Mouse (Mus musculus) spleen, adult 2 months (tissue): Measurements from ENCODE around the gene Pdk3. TPM values are rescaled to one million over a fixed set of nuclear protein-coding genes. Genes with fewer than 3 reads are reported as not detected.

Source experiments
- DNase-seq, 2 experiments: peaks; one replicate each; pipeline versions ENCODE4 v3.0.0 to v3.0.0-alpha.2; 2012 to 2021; ENCODE audit warnings: low spot score in 2 of 2, low read depth in 1 of 2
- H3K27ac ChIP-seq: fragments of 200-500 bp; 2 replicates; pipeline ENCODE4 v1.5.1; 2012; ENCODE audit warnings: low read length, inconsistent platforms; ENCODE audit not compliant: insufficient read depth
- H3K27me3 ChIP-seq: fragments of 200-500 bp; 2 replicates; pipeline ENCODE4 v1.6.1; 2012; ENCODE audit warnings: mild to moderate bottlenecking, moderate library complexity, low read length, inconsistent platforms; ENCODE audit not compliant: control insufficient read depth, insufficient read depth
- H3K36me3 ChIP-seq: fragments of 200-500 bp; 2 replicates; pipeline ENCODE4 v1.6.1; 2012; ENCODE audit warnings: mild to moderate bottlenecking, low read length, inconsistent platforms; ENCODE audit not compliant: control insufficient read depth, insufficient read depth
- H3K4me1 ChIP-seq: fragments of 200-500 bp; 2 replicates; pipeline ENCODE4 v1.6.1; 2011; ENCODE audit warnings: inconsistent platforms; ENCODE audit not compliant: control insufficient read depth, insufficient read depth, insufficient read length
- H3K4me3 ChIP-seq: fragments of 200-500 bp; 2 replicates; pipeline ENCODE4 v1.5.1; 2011; ENCODE audit warnings: mild to moderate bottlenecking, inconsistent platforms; ENCODE audit not compliant: insufficient read depth, insufficient read length; ENCODE audit errors: extremely low read depth
- CTCF ChIP-seq: fragments of 200-500 bp; IDR thresholded peaks from 2 replicates; pipeline ENCODE4 v1.5.1; 2011; ENCODE audit warnings: mild to moderate bottlenecking, inconsistent platforms; ENCODE audit not compliant: insufficient read depth, insufficient read length, insufficient replicate concordance; ENCODE audit errors: extremely low read depth
- POLR2A ChIP-seq: fragments of 200-500 bp; IDR thresholded peaks from 2 replicates; pipeline ENCODE4 v1.6.1; 2011; ENCODE audit warnings: low read depth, low read length, inconsistent platforms
- WGBS: fragments of 180-500 bp; shearing (Covaris S2); methylation state at CpG from one replicate; pipeline ENCODE4 v1.1.7; 2018; 5-methylcytosine and 5-hydroxymethylcytosine counted together
- polyA plus RNA-seq: library from polyadenylated mRNA; depleted of rRNA; stranded (reverse); fragments of >200 nt; gene quantifications from 2 replicates; pipeline ENCODE4 v1.2.3, GENCODE M21; 2012; rRNA removed

The Pdk3 gene
- polyA plus RNA-seq, 1 experiment = 7.3 TPM

- DNase-seq = no peak
- TF ChIP-seq POLR2A = no peak
- TF ChIP-seq CTCF = no peak
- no peaks in the 10 kb centered on the region for H3K27me3 ChIP-seq
- H3K36me3 ChIP-seq = no peaks in the 10 kb centered on the region
- H3K27ac ChIP-seq = no peak overlapping the region
- H3K4me3 ChIP-seq = no peak overlapping the region
- WGBS = 87% methylated on average over 6 of the region's 6 CpGs
- H3K4me1 ChIP-seq = no peaks in the 10 kb centered on the region
Observed at GRCm38 (mm10) chrX:93750566-93750965, 81.4 kb downstream of the Pdk3 start.

- Histone ChIP-seq H3K27ac (no peak overlapping the region), H3K4me3 (no peak overlapping the region), H3K27me3 (no peaks in the 10 kb centered on the region), H3K4me1 (no peaks in the 10 kb centered on the region), H3K36me3 (no peaks in the 10 kb centered on the region)
- DNase-seq = no peak
- 92% methylated on average over 1 of the region's 1 CpGs for WGBS
- no peak for TF ChIP-seq CTCF
- no peak for TF ChIP-seq POLR2A
Observed at GRCm38 (mm10) chrX:93749165-93749564, 82.8 kb downstream of the Pdk3 start.

GRCm38 (mm10) chrX:93732975-93733748 lies 98.8 kb downstream of the Pdk3 start:
- Histone ChIP-seq H3K4me3 (no peak overlapping the region), H3K36me3 (no peaks in the 10 kb centered on the region), H3K27ac (no peak overlapping the region), H3K4me1 (no peaks in the 10 kb centered on the region), H3K27me3 (no peaks in the 10 kb centered on the region)
- no peak for DNase-seq
- no peak for TF ChIP-seq POLR2A
- WGBS = 73% methylated on average over 6 of the region's 6 CpGs

- H3K27me3 ChIP-seq = no peaks in the 10 kb centered on the region
- DNase-seq = no peak
- H3K4me3 ChIP-seq = no peak overlapping the region
- H3K4me1 ChIP-seq = no peaks in the 10 kb centered on the region
- H3K36me3 ChIP-seq = no peaks in the 10 kb centered on the region
- no peak overlapping the region for H3K27ac ChIP-seq
- TF ChIP-seq CTCF = no peak
- TF ChIP-seq POLR2A = no peak
Observed at GRCm38 (mm10) chrX:93732407-93732806, 99.6 kb downstream of the Pdk3 start.

- Histone ChIP-seq H3K36me3 (no peaks in the 10 kb centered on the region), H3K4me3 (no peak overlapping the region), H3K4me1 (no peaks in the 10 kb centered on the region), H3K27me3 (no peaks in the 10 kb centered on the region), H3K27ac (no peak overlapping the region)
- 88% methylated on average over 8 of the region's 8 CpGs for WGBS
- no peak for DNase-seq
- TF ChIP-seq POLR2A (no peak), CTCF (no peak)
Observed at GRCm38 (mm10) chrX:93730854-93731253, 101.1 kb downstream of the Pdk3 start.

- TF ChIP-seq POLR2A = no peak
- TF ChIP-seq CTCF = no peak
- no peaks in the 10 kb centered on the region for H3K36me3 ChIP-seq
- 75% methylated on average over 1 of the region's 1 CpGs for WGBS
- H3K4me3 ChIP-seq = no peak overlapping the region
- no peak for DNase-seq
- H3K27ac ChIP-seq = no peak overlapping the region
- no peaks in the 10 kb centered on the region for H3K27me3 ChIP-seq
- H3K4me1 ChIP-seq = no peaks in the 10 kb centered on the region
Observed at GRCm38 (mm10) chrX:93729529-93729928, 102.5 kb downstream of the Pdk3 start.

Other genes starting within 250 kb of the Pdk3 start
- gene Pola1, start 200.0 kb downstream of the Pdk3 start, polyA plus RNA-seq = 0.52 and 0.61 TPM in 2 replicates
- 0.82 and 0.85 TPM in 2 replicates for gene Pcyt1b, start 177.3 kb downstream of the Pdk3 start, polyA plus RNA-seq
- gene AU015836, start 136.5 kb upstream of the Pdk3 start, polyA plus RNA-seq = not detected in 2 replicates